Mouse (Mus musculus) kidney, postnatal 36 days (tissue): Measurements from ENCODE around the gene Nudt22.

ENCODE experiments used
- DNase-seq, 2 experiments: peaks; one replicate each; pipeline ENCODE4 v3.0.0; 2021 to 2022; ENCODE audit warnings: mixed read lengths in 2 of 2

Gene Nudt22

GRCm38 (mm10) chr19:6947742-6948141, 48.2 kb downstream of the Nudt22 start:
- DNase-seq: no peak

GRCm38 (mm10) chr19:6943709-6944108, 52.2 kb downstream of the Nudt22 start:
- DNase-seq: no peak
